Mouse (Mus musculus) C2C12 (cell line): ENCODE results near the gene Fam117a. TPM values are rescaled to one million over a fixed set of nuclear protein-coding genes. Genes with fewer than 3 reads are reported as not detected.

Experiments
- H3K27me3 ChIP-seq: one replicate; pipeline ENCODE4 v1.6.1; 2011; ENCODE audit not compliant: control insufficient read depth, insufficient read depth, insufficient read length
- H3K36me3 ChIP-seq: one replicate; pipeline ENCODE4 v1.6.1; 2011; ENCODE audit not compliant: control insufficient read depth, insufficient read depth
- H3K4me3 ChIP-seq: one replicate; pipeline ENCODE4 v1.5.1; 2011; ENCODE audit warnings: mild to moderate bottlenecking, control low read depth; ENCODE audit not compliant: poor library complexity, insufficient read depth, severe bottlenecking
- H3K79me2 ChIP-seq: one replicate; pipeline ENCODE4 v1.6.1; 2011; ENCODE audit not compliant: control insufficient read depth, insufficient read depth
- H3K79me3 ChIP-seq: one replicate; pipeline ENCODE4 v1.6.1; 2011; ENCODE audit warnings: low read depth, control low read depth
- H3ac ChIP-seq: one replicate; pipeline ENCODE3; 2011; ENCODE audit warnings: low read depth; ENCODE audit not compliant: control insufficient read depth, insufficient read length
- CEBPB ChIP-seq: IDR thresholded peaks from one replicate; pipeline ENCODE4 v1.6.1; 2011; ENCODE audit warnings: low read depth, mild to moderate bottlenecking, control low read depth, moderate library complexity
- CTCF ChIP-seq: IDR thresholded peaks from one replicate; pipeline ENCODE4 v1.5.1; 2011; ENCODE audit not compliant: control insufficient read depth, insufficient read depth, insufficient read length
- FOSL1 ChIP-seq: IDR thresholded peaks from one replicate; pipeline ENCODE4 v1.8.0; 2011; ENCODE audit warnings: mild to moderate bottlenecking, low read length; ENCODE audit not compliant: poor library complexity, insufficient read depth, severe bottlenecking
- MAX ChIP-seq: IDR thresholded peaks from one replicate; pipeline ENCODE4 v1.6.1; 2011; ENCODE audit warnings: mild to moderate bottlenecking, control low read depth
- MYOD1 ChIP-seq: IDR thresholded peaks from one replicate; pipeline ENCODE4 v1.6.1; 2011; ENCODE audit warnings: low read depth; ENCODE audit not compliant: control insufficient read depth, insufficient read length
- MYOG ChIP-seq: IDR thresholded peaks from one replicate; pipeline ENCODE4 v1.6.1; 2011; ENCODE audit not compliant: control insufficient read depth, insufficient read length; ENCODE audit errors: extremely low read depth
- USF1 ChIP-seq: IDR thresholded peaks from one replicate; pipeline ENCODE4 v1.6.1; 2011; ENCODE audit warnings: low read depth, mild to moderate bottlenecking, control low read depth, moderate library complexity
- polyA plus RNA-seq: library from polyadenylated mRNA; unstranded; fragments of >200 nt; fragmentation: generic; extraction: Trizol; gene quantifications from one replicate; pipeline ENCODE4 v1.2.1, GENCODE M21; 2012; ENCODE audit warnings: missing spikeins

Gene Fam117a
- polyA plus RNA-seq, 1 experiment: 7.7 TPM

GRCm38 (mm10) chr11:95333209-95333608 is 3.6 kb upstream of the Fam117a start:
- Histone ChIP-seq H3K79me3 (no peaks in the 10 kb centered on the region), H3K27me3 (no peaks in the 10 kb centered on the region), H3ac (no peak overlapping the region), H3K36me3 (no peaks in the 10 kb centered on the region), H3K4me3 (no peak overlapping the region), H3K79me2 (no peaks in the 10 kb centered on the region)
- TF ChIP-seq FOSL1 (no peak), MAX (no peak), CTCF (no peak), USF1 (no peak), CEBPB (no peak), MYOG (no peak), MYOD1 (no peak)

- Histone ChIP-seq H3K36me3 (no peaks in the 10 kb centered on the region), H3ac (no peak overlapping the region), H3K79me2 (no peaks in the 10 kb centered on the region), H3K4me3 (no peak overlapping the region), H3K27me3 (no peaks in the 10 kb centered on the region), H3K79me3 (no peaks in the 10 kb centered on the region)
- TF ChIP-seq MAX (no peak), CEBPB (no peak), MYOD1 (no peak), MYOG (no peak), FOSL1 (no peak)
These were observed 3.0 kb upstream of the Fam117a start for GRCm38 (mm10) chr11:95333805-95334204.

- no peaks in the 10 kb centered on the region for H3K79me3 ChIP-seq
- H3K79me2 ChIP-seq: no peaks in the 10 kb centered on the region
- no peaks in the 10 kb centered on the region for H3K27me3 ChIP-seq
- H3K36me3 ChIP-seq: no peaks in the 10 kb centered on the region
- H3K4me3 ChIP-seq: no peak overlapping the region
- no peak overlapping the region for H3ac ChIP-seq
- TF ChIP-seq USF1 (no peak), CTCF (no peak), MYOD1 (no peak), MYOG (no peak), MAX (no peak), FOSL1 (no peak), CEBPB (no peak)
These were observed 2.3 kb upstream of the Fam117a start for GRCm38 (mm10) chr11:95334448-95335060.

GRCm38 (mm10) chr11:95337129-95337813 is 453 bp downstream of the Fam117a start:
- Histone ChIP-seq H3K79me2 (no peaks in the 10 kb centered on the region), H3K27me3 (no peaks in the 10 kb centered on the region), H3K36me3 (no peaks in the 10 kb centered on the region), H3ac (peak overlapping the region; percentile 73), H3K4me3 (peak overlapping the region; percentile 36), H3K79me3 (no peaks in the 10 kb centered on the region)
- TF ChIP-seq MAX (no peak), USF1 (no peak), MYOG (no peak), CEBPB (no peak)

- no peak overlapping the region for H3K4me3 ChIP-seq
- H3K79me2 ChIP-seq: no peaks in the 10 kb centered on the region
- no peaks in the 10 kb centered on the region for H3K79me3 ChIP-seq
- no peak overlapping the region for H3ac ChIP-seq
- no peaks in the 10 kb centered on the region for H3K27me3 ChIP-seq
- no peaks in the 10 kb centered on the region for H3K36me3 ChIP-seq
- TF ChIP-seq CTCF: no peak
- no peak for TF ChIP-seq MYOG
- no peak for TF ChIP-seq MYOD1
- TF ChIP-seq MAX: no peak
- no peak for TF ChIP-seq FOSL1
- no peak for TF ChIP-seq CEBPB
- TF ChIP-seq USF1: no peak
These were observed 1.1 kb downstream of the Fam117a start for GRCm38 (mm10) chr11:95337846-95338342.
